Mouse (Mus musculus): Measurements from ENCODE around the gene Zfp663.

Zfp663 gene

GRCm38 (mm10) chr2:165368496-165368895, at the start of gene Zfp663:
Zfp663 (minus strand) TSS chr2:165368729.
- DNase-seq (ENCODE audit: low read depth, low spot score): no peak

- DNase-seq (ENCODE audit: low read depth, low spot score): peak; percentile 92
These were observed 48.8 kb upstream of the Zfp663 start for GRCm38 (mm10) chr2:165417291-165417690.

- no peak for DNase-seq (ENCODE audit: low read depth, low spot score)
These were observed 47.3 kb upstream of the Zfp663 start for GRCm38 (mm10) chr2:165415795-165416194.

GRCm38 (mm10) chr2:165415141-165415721, 46.7 kb upstream of the Zfp663 start:
- no peak for DNase-seq (ENCODE audit: low read depth, low spot score)

GRCm38 (mm10) chr2:165414321-165414720, 45.8 kb upstream of the Zfp663 start:
- no peak for DNase-seq (ENCODE audit: low read depth, low spot score)

GRCm38 (mm10) chr2:165413884-165414283, 45.4 kb upstream of the Zfp663 start:
- peak; percentile 71 for DNase-seq (ENCODE audit: low read depth, low spot score)

GRCm38 (mm10) chr2:165407700-165408301, 39.3 kb upstream of the Zfp663 start:
- DNase-seq (ENCODE audit: low read depth, low spot score): peak; percentile 75

- peak; percentile 93 for DNase-seq (ENCODE audit: low read depth, low spot score)
These were observed 36.8 kb upstream of the Zfp663 start for GRCm38 (mm10) chr2:165405351-165405750.

- peak; percentile 32 for DNase-seq (ENCODE audit: low read depth, low spot score)
These were observed 36.4 kb upstream of the Zfp663 start for GRCm38 (mm10) chr2:165404951-165405350.

GRCm38 (mm10) chr2:165398164-165398785, 29.7 kb upstream of the Zfp663 start:
- no peak for DNase-seq (ENCODE audit: low read depth, low spot score)

GRCm38 (mm10) chr2:165397502-165398163, 29.1 kb upstream of the Zfp663 start:
- DNase-seq (ENCODE audit: low read depth, low spot score): peak; percentile 36

GRCm38 (mm10) chr2:165396831-165397501, 28.4 kb upstream of the Zfp663 start:
- DNase-seq (ENCODE audit: low read depth, low spot score): peak; percentile 73

GRCm38 (mm10) chr2:165392156-165392555, 23.6 kb upstream of the Zfp663 start:
- DNase-seq (ENCODE audit: low read depth, low spot score): peak; percentile 81

GRCm38 (mm10) chr2:165391561-165391960, 23.0 kb upstream of the Zfp663 start:
- peak; percentile 92 for DNase-seq (ENCODE audit: low read depth, low spot score)

GRCm38 (mm10) chr2:165389299-165389952, 20.9 kb upstream of the Zfp663 start:
- no peak for DNase-seq (ENCODE audit: low read depth, low spot score)

- peak; percentile 98 for DNase-seq (ENCODE audit: low read depth, low spot score)
These were observed 19.4 kb upstream of the Zfp663 start, which contains the start of gene Zfp334 for GRCm38 (mm10) chr2:165387844-165388495. Zfp334 (minus strand) TSS chr2:165388259.

- DNase-seq (ENCODE audit: low read depth, low spot score): no peak
These were observed 18.8 kb upstream of the Zfp663 start for GRCm38 (mm10) chr2:165387370-165387769.

- DNase-seq (ENCODE audit: low read depth, low spot score): no peak
These were observed 11.5 kb upstream of the Zfp663 start for GRCm38 (mm10) chr2:165380050-165380449.

GRCm38 (mm10) chr2:165376001-165376400, 7.5 kb upstream of the Zfp663 start:
- no peak for DNase-seq (ENCODE audit: low read depth, low spot score)

GRCm38 (mm10) chr2:165375478-165375877, 6.9 kb upstream of the Zfp663 start:
- DNase-seq (ENCODE audit: low read depth, low spot score): peak; percentile 46

GRCm38 (mm10) chr2:165371066-165371465, 2.5 kb upstream of the Zfp663 start:
- DNase-seq (ENCODE audit: low read depth, low spot score): peak; percentile 39
